Mouse (Mus musculus) heart, embryonic 11.5 days (tissue): ENCODE measurements around the gene Ccr10. TPM values are rescaled to one million over a fixed set of nuclear protein-coding genes. Genes with fewer than 3 reads are reported as not detected.
A peak's percentile ranks its signal among the peaks of the same experiment; 100 is the strongest.

Experiments used
- ATAC-seq: fragments of 200-750 bp; cut with Nextera tagmentation; replicated peaks from 2 replicates; pipeline ENCODE4 v1.8.0; 2017; ENCODE audit warnings: moderate library complexity; ENCODE audit not compliant: insufficient number of reproducible peaks, low FRiP score, low TSS enrichment
- H3K27ac ChIP-seq: fragments of 300-500 bp; sonication (generic); 2 replicates; pipeline ENCODE4 v1.5.1; 2014; ENCODE audit warnings: mild to moderate bottlenecking, low read depth, low read length
- H3K27me3 ChIP-seq: fragments of 300-500 bp; sonication (generic); 2 replicates; pipeline ENCODE4 v1.6.1; 2014; ENCODE audit warnings: mild to moderate bottlenecking, low read length, mixed read lengths; ENCODE audit not compliant: control insufficient read depth, insufficient read depth
- H3K36me3 ChIP-seq: fragments of 300-500 bp; sonication (generic); 2 replicates; pipeline ENCODE4 v1.6.1; 2014; ENCODE audit warnings: mild to moderate bottlenecking, low read length, moderate library complexity, mixed read lengths; ENCODE audit not compliant: control insufficient read depth, insufficient read depth
- H3K4me1 ChIP-seq: fragments of 300-500 bp; sonication (generic); 2 replicates; pipeline ENCODE4 v1.6.1; 2014; ENCODE audit warnings: low read length; ENCODE audit not compliant: control insufficient read depth, insufficient read depth
- H3K4me2 ChIP-seq: fragments of 300-500 bp; sonication (generic); 2 replicates; pipeline ENCODE4 v1.6.1; 2014; ENCODE audit warnings: mild to moderate bottlenecking, moderate library complexity
- H3K4me3 ChIP-seq: fragments of 300-500 bp; sonication (generic); 2 replicates; pipeline ENCODE4 v1.5.1; 2014; ENCODE audit warnings: low read depth, low read length
- H3K9ac ChIP-seq: fragments of 300-500 bp; sonication (generic); 2 replicates; pipeline ENCODE4 v1.6.1; 2014; ENCODE audit warnings: mild to moderate bottlenecking, low read depth, low read length, moderate library complexity
- H3K9me3 ChIP-seq: fragments of 300-500 bp; sonication (generic); replicated peaks from 2 replicates; pipeline ENCODE4 v1.6.1; 2016; ENCODE audit warnings: low read length; ENCODE audit not compliant: control insufficient read depth
- WGBS: fragments of 180-500 bp; shearing (Covaris S2); extraction: QIAGEN DNeasy Blood & Tissue Kit; methylation state at CpG from one replicate; pipeline ENCODE4 v1.1.7; 2014; ENCODE audit not compliant: insufficient replicate concordance; 5-methylcytosine and 5-hydroxymethylcytosine counted together
- polyA plus RNA-seq: library from polyadenylated mRNA; unstranded; fragments of >200 nt; fragmentation: Nextera tagmentation; extraction: Ambion mirVana; gene quantifications from 2 replicates; pipeline ENCODE4 v1.2.1, GENCODE M21; 2014

Ccr10 gene
- polyA plus RNA-seq: 0.13 and 0.39 TPM in 2 replicates

DNA sequence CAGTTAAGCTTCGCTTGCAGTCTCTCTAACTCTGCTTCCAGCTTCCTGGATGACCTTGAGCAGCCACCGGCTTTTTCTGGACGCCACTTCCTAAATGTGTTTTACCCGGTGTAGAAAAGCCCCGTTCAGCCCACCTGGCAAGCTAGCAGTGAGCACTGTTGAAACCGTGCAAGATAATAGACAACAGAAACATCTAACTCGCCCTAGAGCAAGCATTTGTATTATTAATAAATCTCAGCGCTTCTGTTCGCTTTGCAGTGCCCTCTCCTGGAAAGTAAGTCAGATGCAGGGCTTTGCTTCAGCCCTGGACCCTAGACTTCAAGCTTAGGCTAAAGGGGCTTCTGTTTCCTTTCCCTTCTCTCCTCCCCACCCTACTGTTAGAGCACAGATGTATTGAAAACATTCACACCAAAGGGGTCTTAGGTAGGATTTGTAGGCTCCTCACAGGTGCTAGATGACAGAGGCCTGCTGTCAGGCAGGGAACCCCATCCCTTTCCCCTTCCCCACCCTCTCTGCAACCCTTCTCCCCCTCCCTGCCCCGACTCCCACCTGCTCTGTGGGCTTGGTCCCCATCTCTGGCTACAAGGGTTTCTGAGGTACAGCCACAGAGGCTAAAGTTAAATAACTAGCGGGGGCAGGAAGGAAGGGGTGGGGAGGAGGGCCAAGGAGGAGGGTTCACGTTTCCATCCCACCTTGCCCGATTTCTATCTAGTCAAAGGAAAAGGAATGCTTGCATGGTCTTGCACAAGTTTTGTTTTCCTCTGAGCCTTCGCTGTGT, at the start of gene Ccr10:
Ccr10 (minus strand) TSS at position 593 of the 778 bp plus-strand sequence.
- Histone ChIP-seq H3K27me3 (peaks cover 43% of the 10 kb centered on the region), H3K36me3 (no peaks in the 10 kb centered on the region), H3K4me2 (peak within 1 kb of the TSS; percentile 71), H3K9ac (peak within 1 kb of the TSS; percentile 18; the same call in 1 of the 2 replicates), H3K9me3 (no peaks in the 10 kb centered on the region), H3K4me3 (peak within 1 kb of the TSS; percentile 38), H3K4me1 (peaks cover 40% of the 10 kb centered on the region), H3K27ac (no peak within 1 kb of the TSS)
- ATAC-seq: no peak
- WGBS: 33% methylated on average over 14 of the region's 14 CpGs

DNA sequence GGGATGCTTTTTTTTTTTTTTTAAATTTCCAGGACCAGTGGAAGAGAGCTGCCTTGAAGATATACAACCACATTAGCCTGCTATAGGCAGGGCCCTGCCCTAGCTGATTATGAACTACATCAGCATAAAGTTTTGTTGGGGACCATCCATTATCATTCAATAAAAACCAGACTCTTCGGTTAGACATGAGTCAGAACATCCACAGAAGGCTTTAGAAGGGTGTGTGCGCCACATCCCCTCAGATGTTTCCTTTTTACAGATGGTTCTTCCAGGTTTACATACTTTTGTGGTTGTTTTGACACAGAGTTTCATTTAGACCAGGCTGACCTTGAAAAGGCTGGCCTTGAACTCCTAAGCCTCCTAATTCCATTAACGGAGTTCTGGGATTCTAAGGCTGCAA, 49.1 kb upstream of the Ccr10 start:
- Histone ChIP-seq H3K4me3 (no peak overlapping the region), H3K9me3 (no peaks in the 10 kb centered on the region), H3K4me2 (no peak overlapping the region), H3K27ac (no peak overlapping the region), H3K36me3 (0 out of 2 replicates have a peak, but pooled peaks cover 2% of the 10 kb centered on the region), H3K27me3 (no peaks in the 10 kb centered on the region), H3K4me1 (0 out of 2 replicates have a peak, but pooled peaks cover 2% of the 10 kb centered on the region), H3K9ac (no peak overlapping the region)
- 75% methylated on average over 3 of the region's 3 CpGs for WGBS
- ATAC-seq: no peak

DNA sequence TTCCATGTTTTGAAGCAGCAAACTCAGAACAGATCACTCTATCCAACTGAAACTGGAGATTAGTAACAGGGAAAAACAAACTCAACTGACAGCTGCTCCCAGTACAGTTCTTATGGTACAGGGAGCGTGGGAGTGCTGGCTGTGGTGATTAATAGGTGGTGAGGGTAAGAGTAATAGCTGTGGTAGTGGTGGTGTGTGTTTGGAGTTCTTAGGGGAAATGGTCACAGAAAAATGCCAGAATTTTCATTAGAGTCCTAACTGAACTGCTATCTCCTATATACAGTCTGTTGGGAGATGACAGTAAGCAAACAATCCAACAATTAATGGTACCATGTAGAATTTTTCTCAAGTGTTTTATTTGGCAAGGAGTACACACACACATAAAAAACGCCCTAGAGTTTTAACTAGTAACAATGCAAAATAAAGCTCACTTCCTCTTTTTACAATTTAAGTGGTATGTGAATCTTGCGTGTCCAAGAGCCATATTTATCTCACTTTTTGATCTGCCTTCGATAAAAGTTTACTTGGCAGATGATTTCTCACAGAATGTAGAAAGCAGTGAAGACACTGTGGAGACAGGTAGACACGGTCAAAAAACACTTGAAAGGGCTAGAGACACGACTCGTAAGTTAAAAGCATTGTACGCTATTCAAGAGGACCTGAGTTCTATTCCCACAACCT, 46.2 kb upstream of the Ccr10 start:
- Histone ChIP-seq H3K4me2 (no peak overlapping the region), H3K9ac (no peak overlapping the region), H3K4me1 (0 out of 2 replicates have a peak, but pooled peaks cover 2% of the 10 kb centered on the region), H3K4me3 (no peak overlapping the region), H3K27ac (no peak overlapping the region), H3K36me3 (0 out of 2 replicates have a peak, but pooled peaks cover 2% of the 10 kb centered on the region), H3K9me3 (no peaks in the 10 kb centered on the region), H3K27me3 (no peaks in the 10 kb centered on the region)
- whole genome bisulfite sequencing: 87% methylated on average over 8 of the region's 8 CpGs
- no peak for ATAC-seq

DNA sequence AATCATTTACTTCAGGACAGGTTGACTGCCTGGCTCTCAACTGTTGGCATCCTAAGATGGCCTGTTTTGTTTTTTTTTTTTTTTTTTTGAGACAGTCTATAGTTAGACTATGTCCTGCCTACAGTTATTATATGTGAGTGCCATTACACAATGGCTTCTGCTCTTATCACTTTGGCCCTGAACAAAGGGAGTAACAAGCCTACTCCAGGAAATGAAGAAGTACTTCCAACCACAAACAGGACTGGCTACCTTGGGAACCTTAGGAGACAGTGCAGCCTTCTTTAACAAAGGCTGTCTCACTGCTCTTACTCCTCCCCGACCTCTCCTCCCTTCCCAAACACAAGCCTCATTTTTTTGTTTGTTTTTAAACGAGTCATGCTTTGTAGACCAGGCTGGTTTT, 45.6 kb upstream of the Ccr10 start:
- ATAC-seq: no peak
- Histone ChIP-seq H3K9me3 (no peaks in the 10 kb centered on the region), H3K27me3 (no peaks in the 10 kb centered on the region), H3K4me3 (no peak overlapping the region), H3K9ac (no peak overlapping the region), H3K4me1 (0 out of 2 replicates have a peak, but pooled peaks cover 2% of the 10 kb centered on the region), H3K36me3 (0 out of 2 replicates have a peak, but pooled peaks cover 2% of the 10 kb centered on the region), H3K4me2 (no peak overlapping the region), H3K27ac (0 out of 2 replicates have a peak overlapping the region, but pooled peaks have one; percentile 55)
- WGBS: 44% methylated on average over 2 of the region's 2 CpGs

DNA sequence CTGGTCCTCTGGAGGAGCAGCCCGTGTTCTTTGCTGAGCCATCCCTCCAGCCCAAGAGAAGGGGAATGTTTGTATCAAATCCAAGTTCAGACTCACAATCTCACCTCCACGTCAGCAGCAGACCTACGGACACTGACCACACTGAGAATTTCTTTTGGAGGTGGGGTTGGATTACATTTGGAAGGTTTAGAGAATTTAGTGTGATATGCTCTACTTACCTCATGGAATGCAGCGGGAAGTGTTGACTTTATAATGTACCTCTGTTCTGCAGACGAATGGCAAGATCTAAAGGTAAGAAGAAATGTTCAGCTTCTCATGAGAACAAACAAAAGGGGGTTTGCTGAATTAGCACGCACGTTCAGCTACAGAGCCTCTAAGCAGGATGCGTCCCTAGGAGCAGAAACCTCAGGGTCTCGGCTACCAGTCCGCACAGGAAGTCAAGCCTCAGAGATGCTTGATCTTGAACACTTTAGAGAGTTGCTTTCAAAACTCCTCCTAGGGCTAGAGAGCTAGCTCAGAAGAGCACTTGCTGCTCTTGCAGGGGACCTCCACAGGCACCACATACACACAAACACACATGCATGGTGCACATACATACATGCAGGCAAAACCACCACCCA, 43.3 kb upstream of the Ccr10 start:
- Histone ChIP-seq H3K4me1 (no peaks in the 10 kb centered on the region), H3K27me3 (no peaks in the 10 kb centered on the region), H3K27ac (no peak overlapping the region), H3K36me3 (peaks cover 9% of the 10 kb centered on the region), H3K4me2 (no peak overlapping the region), H3K4me3 (no peak overlapping the region), H3K9me3 (no peaks in the 10 kb centered on the region), H3K9ac (no peak overlapping the region)
- ATAC-seq: no peak
- WGBS: 76% methylated on average over 10 of the region's 10 CpGs

DNA sequence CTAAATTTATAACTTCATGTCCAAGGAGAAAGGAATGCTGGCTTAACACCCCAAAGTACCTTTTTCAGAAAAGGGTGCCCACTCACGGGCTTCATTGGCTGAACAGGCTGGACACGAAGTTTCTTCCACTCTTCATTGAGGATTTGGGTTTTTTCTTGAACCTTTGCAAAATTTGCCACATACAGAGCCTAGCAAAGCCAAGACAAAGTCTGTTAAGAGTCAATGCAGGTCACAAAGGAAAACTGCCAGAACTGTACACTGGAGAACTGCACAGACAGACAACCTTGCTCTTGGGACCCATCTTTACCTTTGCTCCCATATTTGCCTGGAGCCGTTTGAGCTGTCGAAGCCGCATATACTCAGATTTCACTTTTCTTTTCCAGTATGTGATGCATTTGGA, 41.7 kb upstream of the Ccr10 start:
- no peak overlapping the region for H3K4me3 ChIP-seq
- H3K4me1 ChIP-seq: no peaks in the 10 kb centered on the region
- H3K27ac ChIP-seq: no peak overlapping the region
- no peaks in the 10 kb centered on the region for H3K9me3 ChIP-seq
- H3K9ac ChIP-seq: no peak overlapping the region
- no peaks in the 10 kb centered on the region for H3K27me3 ChIP-seq
- no peak overlapping the region for H3K4me2 ChIP-seq
- ATAC-seq: no peak
- peaks cover 9% of the 10 kb centered on the region for H3K36me3 ChIP-seq
- 85% methylated on average over 5 of the region's 5 CpGs for WGBS

DNA sequence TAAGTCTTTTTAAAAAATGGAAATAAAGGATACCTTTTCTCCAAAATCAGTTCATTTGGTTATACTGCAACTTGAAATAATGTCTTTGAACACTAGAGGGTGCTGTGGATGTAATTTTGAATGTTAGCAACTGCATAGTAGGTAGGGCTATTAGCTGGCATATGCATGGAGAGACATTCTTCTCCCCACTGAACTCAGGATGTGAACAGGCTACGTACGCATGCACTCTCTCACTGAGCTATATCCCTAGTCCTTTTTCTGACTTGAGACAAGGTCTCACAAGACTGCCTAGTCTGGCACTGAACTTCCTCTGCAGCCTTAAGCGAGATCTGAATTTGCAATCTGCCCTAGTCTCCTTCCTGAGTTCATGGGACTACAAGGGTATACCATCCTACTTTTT, 36.7 kb upstream of the Ccr10 start:
- no peaks in the 10 kb centered on the region for H3K4me1 ChIP-seq
- H3K27me3 ChIP-seq: no peaks in the 10 kb centered on the region
- H3K9ac ChIP-seq: no peak overlapping the region
- WGBS: 35% methylated on average over 3 of the region's 3 CpGs
- H3K27ac ChIP-seq: no peak overlapping the region
- peaks cover 16% of the 10 kb centered on the region for H3K36me3 ChIP-seq
- no peak overlapping the region for H3K4me3 ChIP-seq
- no peak overlapping the region for H3K4me2 ChIP-seq
- ATAC-seq: no peak
- no peaks in the 10 kb centered on the region for H3K9me3 ChIP-seq

DNA sequence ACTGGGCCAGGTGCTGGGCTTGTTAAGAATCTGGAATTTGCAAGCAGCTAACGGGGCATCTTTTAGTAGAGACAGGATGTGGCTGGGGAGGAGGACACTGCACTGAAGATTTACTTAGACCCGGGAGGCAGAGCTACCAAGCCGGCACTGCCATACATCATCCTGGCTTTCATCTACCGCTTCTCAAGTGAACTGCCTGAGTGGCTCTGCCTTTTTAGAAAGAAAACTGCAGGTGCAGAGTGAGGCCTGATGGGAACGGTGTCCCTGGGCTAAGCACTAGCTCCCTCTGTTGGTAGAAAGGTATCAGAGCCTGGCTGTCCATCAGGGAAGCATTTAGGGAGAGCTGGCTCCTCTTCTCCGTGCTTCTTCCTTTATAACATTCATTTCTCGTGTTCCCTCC, 25.7 kb upstream of the Ccr10 start:
- H3K27me3 ChIP-seq: no peaks in the 10 kb centered on the region
- peaks cover 18% of the 10 kb centered on the region for H3K36me3 ChIP-seq
- H3K9me3 ChIP-seq: no peaks in the 10 kb centered on the region
- no peak for ATAC-seq
- H3K27ac ChIP-seq: no peak overlapping the region
- H3K4me2 ChIP-seq: no peak overlapping the region
- no peak overlapping the region for H3K9ac ChIP-seq
- H3K4me1 ChIP-seq: no peaks in the 10 kb centered on the region
- WGBS: 33% methylated on average over 7 of the region's 7 CpGs
- no peak overlapping the region for H3K4me3 ChIP-seq
